Mouse (Mus musculus) liver, embryonic 14 days (tissue): ENCODE results near the gene C87414. TPM values are rescaled to one million over a fixed set of nuclear protein-coding genes. Genes with fewer than 3 reads are reported as not detected.

Source experiments
- polyA plus RNA-seq: library from polyadenylated mRNA; depleted of rRNA; stranded (reverse); fragments of >200 nt; gene quantifications from 2 replicates; pipeline ENCODE4 v1.2.3, GENCODE M21; 2012; rRNA removed

C87414 gene
- not detected in 2 replicates for polyA plus RNA-seq

GRCm38 (mm10) chr5:93671451-93671850 lies at the start of gene C87414:
C87414 (minus strand) TSS chr5:93671551.

Other genes starting within 250 kb of the C87414 start
- not detected in 2 replicates for gene Gm16427, start 131.4 kb downstream of the C87414 start, polyA plus RNA-seq
- not detected in 2 replicates for gene Gm7792, start 172.2 kb upstream of the C87414 start, polyA plus RNA-seq